Mouse (Mus musculus) urinary bladder, postnatal 10 days (tissue): Measurements from ENCODE around the gene Gm21258.
"Not testable (repeated sequence)": the region's sequence is repeated elsewhere in the genome, so short reads cannot be mapped to it uniquely, and the experiment has no call there.

Experiments used
- DNase-seq: peaks from one replicate; pipeline ENCODE4 v3.0.0; 2022; ENCODE audit warnings: low spot score

Gm21258 gene

GRCm38 (mm10) chrY:52779740-52780139, at the start of gene Gm21258:
Gm21258 (plus strand) TSS chrY:52780040.
- not testable (repeated sequence) for DNase-seq
